Mouse (Mus musculus) midbrain, postnatal 0 days (tissue): ENCODE measurements around the gene Bcat2. TPM values are rescaled to one million over a fixed set of nuclear protein-coding genes. Genes with fewer than 3 reads are reported as not detected.

Experiments
- ATAC-seq: fragments of 200-750 bp; cut with Nextera tagmentation; 2 replicates; pipeline ENCODE4 v1.8.0; 2017; ENCODE audit warnings: moderate number of reproducible peaks, mild to moderate bottlenecking, moderate TSS enrichment, moderate library complexity; ENCODE audit not compliant: low FRiP score
- DNase-seq: peaks from one replicate; pipeline ENCODE4 v3.0.0-alpha.2; 2015; ENCODE audit warnings: low spot score
- H3K27ac ChIP-seq: fragments of 300-500 bp; sonication (generic); 2 replicates; pipeline ENCODE4 v1.5.1; 2014; ENCODE audit warnings: low read depth, mild to moderate bottlenecking, low read length, mixed read lengths
- H3K27me3 ChIP-seq: fragments of 300-500 bp; sonication (generic); 2 replicates; pipeline ENCODE4 v1.6.1; 2014; ENCODE audit warnings: low read length, control low read depth, mixed read lengths; ENCODE audit not compliant: insufficient read depth
- H3K36me3 ChIP-seq: fragments of 300-500 bp; sonication (generic); 2 replicates; pipeline ENCODE4 v1.6.1; 2014; ENCODE audit warnings: low read length, control low read depth, mixed read lengths; ENCODE audit not compliant: insufficient read depth
- H3K4me1 ChIP-seq: fragments of 300-500 bp; sonication (generic); 2 replicates; pipeline ENCODE4 v1.6.1; 2014; ENCODE audit warnings: mild to moderate bottlenecking, control low read depth, antibody characterized with exemption, low read length, mixed read lengths; ENCODE audit not compliant: insufficient read depth
- H3K4me2 ChIP-seq: fragments of 300-500 bp; sonication (generic); 2 replicates; pipeline ENCODE4 v1.6.1; 2014; ENCODE audit warnings: low read depth, mild to moderate bottlenecking, low read length, mixed read lengths; ENCODE audit not compliant: poor library complexity, severe bottlenecking
- H3K4me3 ChIP-seq: fragments of 300-500 bp; sonication (generic); 2 replicates; pipeline ENCODE4 v1.5.1; 2014; ENCODE audit warnings: low read depth, mild to moderate bottlenecking, low read length, moderate library complexity
- H3K9ac ChIP-seq: fragments of 300-500 bp; sonication (generic); replicated peaks from 2 replicates; pipeline ENCODE4 v1.6.1; 2014; ENCODE audit warnings: mild to moderate bottlenecking, low read length, moderate library complexity, mixed read lengths; ENCODE audit not compliant: poor library complexity, severe bottlenecking
- H3K9me3 ChIP-seq: fragments of 300-500 bp; sonication (generic); 2 replicates; pipeline ENCODE4 v1.6.1; 2016; ENCODE audit warnings: low read length, control low read depth
- CTCF ChIP-seq: IDR thresholded peaks from 2 replicates; pipeline ENCODE4 v1.5.1; 2016; ENCODE audit warnings: antibody characterized with exemption, mild to moderate bottlenecking
- WGBS: fragments of 180-500 bp; shearing (Covaris S2); extraction: QIAGEN DNeasy Blood & Tissue Kit; methylation state at CpG from one replicate; pipeline ENCODE4 v1.1.7; 2014; 5-methylcytosine and 5-hydroxymethylcytosine counted together
- polyA plus RNA-seq: library from polyadenylated mRNA; unstranded; fragments of >200 nt; fragmentation: Nextera tagmentation; extraction: Ambion mirVana; gene quantifications from 2 replicates; pipeline ENCODE4 v1.2.1, GENCODE M21; 2015
- total RNA-seq: library from RNA; depleted of rRNA; stranded (reverse); fragments of >200 nt; gene quantifications from 2 replicates; pipeline ENCODE4 v1.2.3, GENCODE M21; 2014; rRNA removed

Bcat2 gene
- total and polyA plus RNA-seq, 2 experiments from 2014 or later: 12.4 to 18.3 TPM

DNA sequence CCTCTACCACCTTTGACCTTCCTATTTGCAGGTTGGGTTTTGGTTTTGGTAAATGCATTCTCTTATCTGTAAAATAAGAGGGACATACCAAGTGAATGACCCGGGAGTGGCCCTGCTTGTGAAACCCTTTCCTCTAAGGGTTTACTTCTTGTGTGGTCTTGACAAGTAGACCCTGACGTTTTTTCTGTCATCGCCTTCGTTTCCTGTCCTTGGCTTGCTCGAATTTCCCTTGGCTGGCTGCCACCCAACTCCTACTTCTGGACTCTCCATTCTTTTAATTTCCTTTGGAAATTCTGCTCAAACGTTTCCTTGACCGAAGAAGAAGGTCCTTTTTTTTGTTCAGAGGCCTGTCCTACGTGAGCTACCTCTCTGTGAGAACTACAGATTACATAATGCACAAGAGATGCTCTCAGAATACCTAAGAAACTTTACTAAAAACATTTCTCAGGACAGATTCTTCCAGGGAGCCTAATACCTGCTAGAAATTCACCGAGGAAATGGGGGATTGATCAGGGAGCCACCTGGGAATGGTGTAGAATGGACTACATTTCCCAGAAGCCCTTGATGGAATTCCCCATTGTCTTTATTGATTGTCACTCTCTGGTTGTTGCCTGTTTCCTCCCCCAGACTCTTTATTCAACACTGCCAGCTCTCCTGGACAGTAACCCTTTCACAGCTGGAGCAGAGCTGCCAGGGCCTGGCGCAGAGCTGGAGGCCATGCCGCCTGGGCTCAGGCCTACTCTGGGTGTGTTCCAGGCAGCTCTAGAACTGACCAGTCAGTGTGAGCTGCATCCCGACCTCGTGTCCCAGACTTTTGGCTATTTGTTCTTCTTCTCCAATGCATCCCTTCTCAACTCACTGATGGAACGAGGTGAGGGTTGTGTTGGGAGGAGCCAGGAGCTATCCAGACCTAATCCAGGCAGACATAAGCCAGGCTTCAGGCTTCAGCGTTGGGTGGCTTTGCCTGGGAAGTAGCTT, 66.0 kb downstream of the Bcat2 start:
- DNase-seq (no peak), ATAC-seq (no peak)
- Histone ChIP-seq H3K4me3 (no peak overlapping the region), H3K4me1 (peaks cover 5% of the 10 kb centered on the region; the same call in 1 of the 2 replicates), H3K4me2 (no peak overlapping the region), H3K27ac (no peak overlapping the region), H3K27me3 (no peaks in the 10 kb centered on the region), H3K9ac (no peak overlapping the region), H3K36me3 (peaks cover 17% of the 10 kb centered on the region; the same call in 1 of the 2 replicates), H3K9me3 (no peaks in the 10 kb centered on the region)
- no peak for TF ChIP-seq CTCF
- WGBS: 84% methylated on average over 15 of the region's 15 CpGs

GRCm38 (mm10) chr7:45637710-45638109, 67.8 kb downstream of the Bcat2 start:
- Histone ChIP-seq H3K36me3 (peaks cover 17% of the 10 kb centered on the region; the same call in 1 of the 2 replicates), H3K9me3 (no peaks in the 10 kb centered on the region), H3K4me2 (no peak overlapping the region; the same call in 1 of the 2 replicates), H3K4me3 (no peak overlapping the region), H3K9ac (no peak overlapping the region), H3K4me1 (peaks cover 7% of the 10 kb centered on the region; the same call in 1 of the 2 replicates), H3K27me3 (no peaks in the 10 kb centered on the region), H3K27ac (no peak overlapping the region)
- WGBS: 89% methylated on average over 6 of the region's 6 CpGs
- no peak for DNase-seq
- TF ChIP-seq CTCF: no peak
- ATAC-seq: no peak

- Histone ChIP-seq H3K4me1 (peaks cover 11% of the 10 kb centered on the region; the same call in 1 of the 2 replicates), H3K4me3 (peak overlapping the region; percentile 29; the same call in 1 of the 2 replicates), H3K27ac (peak overlapping the region; percentile 38; the same call in 1 of the 2 replicates), H3K9me3 (no peaks in the 10 kb centered on the region), H3K27me3 (no peaks in the 10 kb centered on the region), H3K4me2 (peak overlapping the region; percentile 49), H3K36me3 (peaks cover 17% of the 10 kb centered on the region; the same call in 1 of the 2 replicates), H3K9ac (peak overlapping the region; percentile 14; the same call in 1 of the 2 replicates)
- DNase-seq (peak; percentile 99), ATAC-seq (peak; percentile 86)
- 21% methylated on average over 29 of the region's 29 CpGs for WGBS
- TF ChIP-seq CTCF: no peak
Measured at GRCm38 (mm10) chr7:45638623-45639401, 68.9 kb downstream of the Bcat2 start.

Other genes starting within 250 kb of the Bcat2 start
Only the 30 nearest of the 36 such genes appear.
- gene Lin7b, start 199.6 kb upstream of the Bcat2 start, total RNA-seq: 68.6 and 96.6 TPM in 2 replicates
- gene Lin7b, start 199.6 kb upstream of the Bcat2 start, polyA plus RNA-seq: 59.9 and 70.3 TPM in 2 replicates
- 249 and 258 TPM in 2 replicates for gene Snrnp70, start 174.4 kb upstream of the Bcat2 start, total RNA-seq
- gene Snrnp70, start 174.4 kb upstream of the Bcat2 start, polyA plus RNA-seq: 108 and 131 TPM in 2 replicates
- gene Kcna7, start 164.5 kb upstream of the Bcat2 start, total RNA-seq: not detected in 2 replicates
- 0.06 TPM in 1 of 2 replicates, not detected in the other for gene Kcna7, start 164.5 kb upstream of the Bcat2 start, polyA plus RNA-seq
- 0.24 TPM in 1 of 2 replicates, not detected in the other for gene Ntf5, start 156.5 kb upstream of the Bcat2 start, total RNA-seq
- gene Ntf5, start 156.5 kb upstream of the Bcat2 start, polyA plus RNA-seq: not detected in 2 replicates
- 1.8 TPM in 1 of 2 replicates, not detected in the other for gene Lhb, start 149.3 kb upstream of the Bcat2 start, total RNA-seq
- 0.32 and 0.70 TPM in 2 replicates for gene Lhb, start 149.3 kb upstream of the Bcat2 start, polyA plus RNA-seq
- gene Gys1, start 135.3 kb upstream of the Bcat2 start, total RNA-seq: 11.5 and 19.7 TPM in 2 replicates
- 12.0 and 12.2 TPM in 2 replicates for gene Gys1, start 135.3 kb upstream of the Bcat2 start, polyA plus RNA-seq
- gene Ruvbl2, start 132.1 kb upstream of the Bcat2 start, total RNA-seq: 129 and 146 TPM in 2 replicates
- gene Ruvbl2, start 132.1 kb upstream of the Bcat2 start, polyA plus RNA-seq: 80.5 and 90.8 TPM in 2 replicates
- gene Ftl1, start 110.3 kb upstream of the Bcat2 start, total RNA-seq: 2,165 and 2,428 TPM in 2 replicates
- gene Ftl1, start 110.3 kb upstream of the Bcat2 start, polyA plus RNA-seq: 4,797 and 5,109 TPM in 2 replicates
- 119 and 144 TPM in 2 replicates for gene Bax, start 103.3 kb upstream of the Bcat2 start, total RNA-seq
- gene Bax, start 103.3 kb upstream of the Bcat2 start, polyA plus RNA-seq: 254 and 258 TPM in 2 replicates
- not detected in 2 replicates for gene Tulp2, start 88.3 kb upstream of the Bcat2 start, total RNA-seq
- gene Tulp2, start 88.3 kb upstream of the Bcat2 start, polyA plus RNA-seq: 0.37 and 0.67 TPM in 2 replicates
- 0.52 and 1.6 TPM in 2 replicates for gene Gm45808, start 83.3 kb upstream of the Bcat2 start, total RNA-seq
- gene Gm45808, start 83.3 kb upstream of the Bcat2 start, polyA plus RNA-seq: not detected in 2 replicates
- 4.3 TPM in 2 replicates for gene Dhdh, start 81.3 kb upstream of the Bcat2 start, total RNA-seq
- gene Dhdh, start 81.3 kb upstream of the Bcat2 start, polyA plus RNA-seq: 5.5 and 6.1 TPM in 2 replicates
- gene Nucb1, start 59.7 kb upstream of the Bcat2 start, total RNA-seq: 92.2 and 137 TPM in 2 replicates
- gene Nucb1, start 59.7 kb upstream of the Bcat2 start, polyA plus RNA-seq: 137 and 144 TPM in 2 replicates
- 17.2 and 17.4 TPM in 2 replicates for gene Ppp1r15a, start 43.9 kb upstream of the Bcat2 start, total RNA-seq
- 18.7 and 18.8 TPM in 2 replicates for gene Ppp1r15a, start 43.9 kb upstream of the Bcat2 start, polyA plus RNA-seq
- 2.0 and 2.1 TPM in 2 replicates for gene Plekha4, start 43.8 kb upstream of the Bcat2 start, total RNA-seq
- gene Plekha4, start 43.8 kb upstream of the Bcat2 start, polyA plus RNA-seq: 1.2 and 1.6 TPM in 2 replicates
- not detected in 2 replicates for gene Hsd17b14, start 15.3 kb upstream of the Bcat2 start, total RNA-seq
- 0.15 and 0.20 TPM in 2 replicates for gene Hsd17b14, start 15.3 kb upstream of the Bcat2 start, polyA plus RNA-seq
- gene Fgf21, start 45.3 kb downstream of the Bcat2 start, total RNA-seq: not detected in 2 replicates
- not detected in 2 replicates for gene Fgf21, start 45.3 kb downstream of the Bcat2 start, polyA plus RNA-seq
- gene Fut1, start 47.1 kb downstream of the Bcat2 start, total RNA-seq: not detected in 2 replicates
- gene Fut1, start 47.1 kb downstream of the Bcat2 start, polyA plus RNA-seq: not detected in 2 replicates
- 0.11 TPM in 1 of 2 replicates, not detected in the other for gene Izumo1, start 51.7 kb downstream of the Bcat2 start, total RNA-seq
- 0.11 TPM in 1 of 2 replicates, not detected in the other for gene Izumo1, start 51.7 kb downstream of the Bcat2 start, polyA plus RNA-seq
- gene Rasip1, start 57.3 kb downstream of the Bcat2 start, total RNA-seq: 36.0 and 38.5 TPM in 2 replicates
- gene Rasip1, start 57.3 kb downstream of the Bcat2 start, polyA plus RNA-seq: 24.0 and 25.1 TPM in 2 replicates
- gene Mamstr, start 69.8 kb downstream of the Bcat2 start, total RNA-seq: 2.7 and 3.3 TPM in 2 replicates
- gene Mamstr, start 69.8 kb downstream of the Bcat2 start, polyA plus RNA-seq: 2.8 and 3.0 TPM in 2 replicates
- gene Fut2, start 96.2 kb downstream of the Bcat2 start, total RNA-seq: 0.99 TPM in 1 of 2 replicates, not detected in the other
- 0.27 and 0.29 TPM in 2 replicates for gene Fut2, start 96.2 kb downstream of the Bcat2 start, polyA plus RNA-seq
- 1.3 and 1.4 TPM in 2 replicates for gene Ntn5, start 113.9 kb downstream of the Bcat2 start, total RNA-seq
- gene Ntn5, start 113.9 kb downstream of the Bcat2 start, polyA plus RNA-seq: 0.37 and 0.73 TPM in 2 replicates
- gene Sec1, start 124.2 kb downstream of the Bcat2 start, total RNA-seq: 0.28 and 1.0 TPM in 2 replicates
- gene Sec1, start 124.2 kb downstream of the Bcat2 start, polyA plus RNA-seq: 0.37 and 0.79 TPM in 2 replicates
- gene Car11, start 129.7 kb downstream of the Bcat2 start, total RNA-seq: 118 and 130 TPM in 2 replicates
- gene Car11, start 129.7 kb downstream of the Bcat2 start, polyA plus RNA-seq: 107 and 114 TPM in 2 replicates
- gene Dbp, start 134.9 kb downstream of the Bcat2 start, total RNA-seq: 8.4 and 9.6 TPM in 2 replicates
- 4.6 and 4.8 TPM in 2 replicates for gene Dbp, start 134.9 kb downstream of the Bcat2 start, polyA plus RNA-seq
- 801 and 989 TPM in 2 replicates for gene Rpl18, start 145.3 kb downstream of the Bcat2 start, total RNA-seq
- 473 and 492 TPM in 2 replicates for gene Rpl18, start 145.3 kb downstream of the Bcat2 start, polyA plus RNA-seq
- 22.4 and 23.5 TPM in 2 replicates for gene Sphk2, start 147.8 kb downstream of the Bcat2 start, total RNA-seq
- 15.8 and 18.1 TPM in 2 replicates for gene Sphk2, start 147.8 kb downstream of the Bcat2 start, polyA plus RNA-seq
- 0.14 TPM in 1 of 2 replicates, not detected in the other for gene Fam83e, start 151.1 kb downstream of the Bcat2 start, total RNA-seq
- gene Fam83e, start 151.1 kb downstream of the Bcat2 start, polyA plus RNA-seq: 0.16 and 0.25 TPM in 2 replicates
- not detected in 2 replicates for gene Spaca4, start 155.7 kb downstream of the Bcat2 start, total RNA-seq
- not detected in 2 replicates for gene Spaca4, start 155.7 kb downstream of the Bcat2 start, polyA plus RNA-seq